Mouse (Mus musculus): ENCODE results near the gene 4930564D02Rik.

- TF ChIP-seq CTCF (IDR thresholded peaks at IDR 0.05; ENCODE audit: borderline replicate concordance, control insufficient read depth, extremely low read depth, insufficient read depth, low read length, poor library complexity) (no peak), POLR2A (IDR thresholded peaks at IDR 0.05; ENCODE audit: control insufficient read depth, extremely low read depth, insufficient read depth, low read length, poor library complexity) (no peak)
These were observed 48.4 kb upstream of the 4930564D02Rik start for GRCm38 (mm10) chr3:105018085-105018782.

Measured in thymus, adult 2 months (tissue).